Mouse (Mus musculus) midbrain, embryonic 10.5 days (tissue): ENCODE data around the gene Eif4g1. TPM values are rescaled to one million over a fixed set of nuclear protein-coding genes. Genes with fewer than 3 reads are reported as not detected.
A peak's percentile ranks its signal among the peaks of the same experiment; 100 is the strongest.
"Not testable (repeated sequence)": the region's sequence is repeated elsewhere in the genome, so short reads cannot be mapped to it uniquely, and the experiment has no call there.

Experiments used
- DNase-seq: peaks from one replicate; pipeline ENCODE4 v3.0.0-alpha.2; 2017; ENCODE audit warnings: low spot score
- H3K27ac ChIP-seq: fragments of 300-500 bp; sonication (generic); replicated peaks from 2 replicates; pipeline ENCODE4 v1.5.1; 2016; ENCODE audit warnings: mild to moderate bottlenecking
- H3K27me3 ChIP-seq: fragments of 300-500 bp; sonication (generic); 2 replicates; pipeline ENCODE4 v1.6.1; 2016; ENCODE audit warnings: low read depth, mild to moderate bottlenecking; ENCODE audit not compliant: poor library complexity, severe bottlenecking
- H3K36me3 ChIP-seq: fragments of 300-500 bp; sonication (generic); 2 replicates; pipeline ENCODE4 v1.6.1; 2016; ENCODE audit warnings: mild to moderate bottlenecking, moderate library complexity
- H3K4me1 ChIP-seq: fragments of 300-500 bp; sonication (generic); 2 replicates; pipeline ENCODE4 v1.6.1; 2016
- H3K4me3 ChIP-seq: fragments of 300-500 bp; sonication (generic); 2 replicates; pipeline ENCODE4 v1.5.1; 2016; ENCODE audit warnings: mild to moderate bottlenecking, moderate library complexity
- H3K9me3 ChIP-seq: fragments of 300-500 bp; sonication (generic); replicated peaks from 2 replicates; pipeline ENCODE4 v1.6.1; 2016; ENCODE audit warnings: mild to moderate bottlenecking
- WGBS: fragments of 180-500 bp; shearing (Covaris S2); methylation state at CpG from one replicate; pipeline ENCODE4 v1.1.7; 2016; 5-methylcytosine and 5-hydroxymethylcytosine counted together
- polyA plus RNA-seq: library from polyadenylated mRNA; unstranded; fragments of >200 nt; fragmentation: Nextera tagmentation; extraction: Ambion mirVana; gene quantifications from 2 replicates; pipeline ENCODE4 v1.2.1, GENCODE M21; 2016

Eif4g1 gene
- polyA plus RNA-seq = 216 and 221 TPM in 2 replicates

DNA sequence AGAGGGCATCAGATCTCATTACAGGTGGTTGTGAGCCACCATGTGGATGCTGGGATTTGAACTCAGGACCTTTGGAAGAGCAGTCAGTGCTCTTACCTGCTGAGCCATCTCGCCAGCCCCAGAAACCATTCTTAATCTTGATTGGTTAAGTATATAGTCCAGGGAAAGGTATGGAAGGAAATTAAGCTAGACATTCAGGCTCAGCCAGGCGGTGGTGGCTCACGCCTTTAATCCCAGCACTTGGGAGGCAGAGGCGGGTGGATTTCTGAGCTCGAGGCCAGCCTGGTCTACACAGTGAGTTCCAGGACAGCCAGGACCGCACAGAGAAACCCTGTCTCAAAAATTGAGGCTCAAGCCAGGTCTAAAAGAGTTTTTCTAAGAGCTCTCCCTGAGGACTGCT, at the start of gene Eif4g1:
TSS of gene Eif4g1 (plus strand) at position 301 of the 400 bp plus-strand sequence.
- WGBS = 87% methylated on average over 5 of the region's 6 CpGs
- DNase-seq, H3K27ac ChIP-seq, H3K9me3 ChIP-seq, H3K4me1 ChIP-seq, H3K4me3 ChIP-seq, H3K27me3 ChIP-seq: not testable (repeated sequence)
- H3K36me3 ChIP-seq = peaks cover 31% of the 10 kb centered on the region

DNA sequence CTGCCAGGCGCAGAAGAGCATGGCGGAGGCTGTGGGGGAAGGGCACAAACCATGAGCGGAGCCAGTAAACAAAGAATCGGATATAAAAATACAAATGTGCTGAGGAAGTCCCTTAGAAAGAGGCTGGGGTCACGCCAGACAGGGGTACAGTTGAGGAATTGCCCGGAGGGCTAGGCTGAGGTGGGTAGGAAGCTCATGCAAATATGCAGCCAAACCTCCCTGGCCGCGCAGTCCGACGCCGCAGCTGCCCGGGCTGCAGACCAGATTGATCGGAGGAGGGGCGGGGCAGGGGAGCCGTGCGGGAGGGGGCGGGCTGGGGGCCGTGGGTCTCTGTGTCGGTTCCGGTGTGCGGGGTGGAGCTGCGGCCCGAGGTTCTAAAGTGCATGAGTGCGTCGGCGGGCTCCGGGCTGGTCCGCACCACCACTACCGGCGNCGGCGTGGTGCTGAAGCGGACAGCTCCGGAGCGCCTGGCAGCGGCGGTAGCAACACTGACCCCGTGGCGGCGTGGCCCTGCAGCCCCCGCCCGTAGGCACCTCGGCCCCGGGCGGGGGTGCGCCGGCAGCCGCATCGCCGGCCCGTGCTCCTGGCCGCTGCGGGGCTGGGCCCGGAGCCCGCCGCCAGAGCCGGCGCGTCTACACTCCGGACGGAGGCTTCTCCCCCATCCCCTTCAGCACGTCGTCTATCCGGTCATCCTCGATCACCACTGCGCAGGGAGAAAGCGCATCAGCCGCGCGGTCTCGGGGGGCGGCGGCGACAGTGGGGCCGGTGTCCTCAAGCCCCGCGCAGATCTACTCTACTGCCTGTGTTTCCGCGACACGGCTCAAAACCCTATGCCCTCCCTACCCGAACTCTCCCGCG, 48.3 kb upstream of the Eif4g1 start:
- peak overlapping the region; percentile 95 for H3K27ac ChIP-seq
- WGBS = 2% methylated on average over 82 of the region's 83 CpGs
- peak; percentile 68 for DNase-seq

DNA sequence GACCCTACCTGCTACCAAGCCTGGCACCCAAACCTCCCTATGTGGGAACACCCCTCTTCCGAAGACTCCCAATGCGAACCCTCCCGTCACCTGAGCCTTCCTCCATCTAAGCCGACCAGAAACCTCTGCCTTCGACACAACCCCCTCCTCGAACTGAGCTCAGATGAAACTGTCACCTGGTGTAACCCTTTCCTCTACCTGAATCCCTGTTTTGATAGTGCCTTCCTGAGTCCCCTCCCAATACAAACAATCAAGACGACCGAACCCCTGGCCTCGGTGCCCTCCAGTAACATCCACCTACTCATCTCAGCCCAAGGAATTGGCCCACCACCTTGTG, 47.7 kb upstream of the Eif4g1 start:
- Histone ChIP-seq H3K27ac (peak overlapping the region; percentile 95), H3K4me1 (peaks cover 45% of the 10 kb centered on the region), H3K9me3 (no peaks in the 10 kb centered on the region), H3K4me3 (peak overlapping the region; percentile 86), H3K27me3 (peaks cover 27% of the 10 kb centered on the region), H3K36me3 (peaks cover 20% of the 10 kb centered on the region)
- WGBS = 0% methylated on average over 9 of the region's 9 CpGs
- no peak for DNase-seq

More for the DNA sequence above, 48.3 kb upstream of the Eif4g1 start:
- peaks cover 27% of the 10 kb centered on the region for H3K27me3 ChIP-seq
- H3K36me3 ChIP-seq = peaks cover 20% of the 10 kb centered on the region
- no peaks in the 10 kb centered on the region for H3K9me3 ChIP-seq
- H3K4me3 ChIP-seq = peak overlapping the region; percentile 86
- peaks cover 45% of the 10 kb centered on the region for H3K4me1 ChIP-seq

DNA sequence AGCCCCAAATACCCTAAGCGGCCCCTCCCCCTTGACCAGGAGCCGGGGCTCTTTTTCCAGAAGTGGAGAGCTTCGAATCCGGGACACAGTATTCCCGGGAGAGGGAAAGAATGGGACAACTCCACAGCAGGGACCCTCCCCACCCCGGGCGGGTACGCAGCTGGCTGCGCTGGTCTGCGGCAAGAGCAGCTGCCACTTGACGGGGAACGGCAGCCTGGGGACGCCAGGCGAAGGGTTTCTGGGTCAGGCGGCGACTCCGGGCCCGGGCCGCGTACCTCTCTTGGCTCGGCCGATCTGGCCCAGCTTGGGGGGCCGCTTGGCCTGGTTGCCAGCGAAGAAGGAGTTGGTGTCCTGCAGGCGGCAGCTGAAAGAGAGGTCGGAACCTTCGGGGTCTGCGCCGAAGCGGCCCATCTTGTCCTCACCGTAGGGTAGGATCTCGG, 47.3 kb upstream of the Eif4g1 start:
- H3K4me3 ChIP-seq = peak overlapping the region; percentile 86
- H3K4me1 ChIP-seq = peaks cover 45% of the 10 kb centered on the region
- no peaks in the 10 kb centered on the region for H3K9me3 ChIP-seq
- under 1% methylated on average over 32 of the region's 32 CpGs for WGBS
- peaks cover 20% of the 10 kb centered on the region for H3K36me3 ChIP-seq
- peak; percentile 77 for DNase-seq
- H3K27ac ChIP-seq = peak overlapping the region; percentile 95
- H3K27me3 ChIP-seq = peaks cover 27% of the 10 kb centered on the region

DNA sequence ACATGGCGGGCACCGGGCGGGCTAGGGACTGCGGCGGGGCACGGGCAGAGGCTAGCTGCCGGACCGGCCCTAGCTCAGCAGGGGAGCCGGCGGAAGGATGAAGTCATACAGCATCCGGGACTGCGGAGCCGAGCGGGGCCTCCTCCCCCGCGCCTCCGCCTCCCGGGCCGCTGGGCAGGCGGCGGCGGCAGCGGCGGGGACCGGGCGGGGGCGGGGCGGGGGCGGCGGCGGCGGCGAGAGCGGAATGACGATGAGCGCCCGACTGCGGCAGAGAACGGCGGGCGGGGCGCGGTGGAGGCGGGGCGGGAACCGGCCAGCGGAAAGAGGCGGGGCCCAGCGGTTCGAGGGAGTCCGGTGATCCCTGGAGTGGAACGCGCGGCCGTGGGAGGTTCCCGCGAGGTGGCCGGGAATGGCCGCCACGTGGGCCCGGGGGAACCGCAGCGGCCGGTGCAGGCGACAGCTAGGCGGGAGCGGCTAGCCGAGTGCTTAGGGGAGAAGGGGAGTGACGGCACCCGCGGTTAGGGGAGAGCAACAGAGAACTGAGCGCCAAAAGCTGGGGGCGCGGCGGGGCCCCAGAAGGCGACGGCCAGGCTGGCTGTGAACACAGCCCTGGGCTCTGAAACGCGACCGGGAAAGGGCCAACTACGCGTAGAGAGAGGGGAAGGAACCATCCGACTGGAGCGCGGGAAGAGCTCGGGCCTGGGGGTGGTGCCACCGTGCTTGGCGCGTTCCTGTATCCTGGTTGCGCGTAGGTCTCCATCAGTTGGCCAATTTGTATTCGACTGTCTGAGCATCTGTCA, 46.7 kb upstream of the Eif4g1 start, which contains the start of gene Camk2n2:
TSS of gene Camk2n2 (minus strand) at position 97 of the 800 bp plus-strand sequence.
- Histone ChIP-seq H3K36me3 (peaks cover 16% of the 10 kb centered on the region), H3K9me3 (no peaks in the 10 kb centered on the region), H3K4me3 (peak within 1 kb of the TSS; percentile 86), H3K4me1 (peaks cover 45% of the 10 kb centered on the region), H3K27ac (peak within 1 kb of the TSS; percentile 95), H3K27me3 (peaks cover 27% of the 10 kb centered on the region)
- WGBS = under 1% methylated on average over 85 of the region's 92 CpGs
- peak; percentile 77 for DNase-seq

DNA sequence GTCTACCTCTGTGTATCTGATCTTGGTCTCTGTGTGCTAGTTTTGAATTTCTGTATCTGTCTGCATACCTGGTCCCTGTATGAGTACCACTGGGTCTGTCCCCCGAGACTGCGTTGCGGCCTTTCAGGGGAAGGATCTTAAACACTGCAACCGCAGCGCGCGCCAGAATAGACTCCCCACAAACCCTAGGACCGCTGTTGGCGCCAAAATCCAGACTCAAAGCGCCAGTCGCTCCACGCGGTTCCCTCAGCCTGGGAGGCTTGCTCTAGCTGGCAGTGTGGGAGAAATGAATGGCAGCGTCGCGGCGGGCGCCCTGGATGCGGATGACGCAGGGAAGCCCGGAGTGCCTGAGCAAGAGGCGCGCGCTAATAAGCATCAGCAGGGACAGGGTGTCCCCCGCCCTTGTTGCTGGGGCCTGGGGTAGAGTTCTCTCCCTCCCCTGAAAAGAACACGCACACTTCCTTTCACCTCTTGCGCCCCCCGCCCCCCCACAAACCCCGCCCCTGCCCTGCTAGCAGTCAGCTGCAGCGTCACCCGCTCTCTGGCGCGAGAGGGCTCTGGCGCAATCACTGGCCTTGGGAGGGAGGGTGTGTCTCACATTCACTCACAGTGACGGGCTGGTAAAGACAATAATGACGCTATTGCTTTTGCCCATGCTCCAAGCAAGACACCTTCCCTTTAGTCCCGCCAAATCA, 46.0 kb upstream of the Eif4g1 start:
- Histone ChIP-seq H3K4me1 (peaks cover 45% of the 10 kb centered on the region), H3K9me3 (no peaks in the 10 kb centered on the region), H3K27me3 (peaks cover 27% of the 10 kb centered on the region), H3K36me3 (peaks cover 15% of the 10 kb centered on the region), H3K4me3 (peak overlapping the region; percentile 86), H3K27ac (peak overlapping the region; percentile 95)
- peak; percentile 78 for DNase-seq
- WGBS = under 1% methylated on average over 35 of the region's 37 CpGs

DNA sequence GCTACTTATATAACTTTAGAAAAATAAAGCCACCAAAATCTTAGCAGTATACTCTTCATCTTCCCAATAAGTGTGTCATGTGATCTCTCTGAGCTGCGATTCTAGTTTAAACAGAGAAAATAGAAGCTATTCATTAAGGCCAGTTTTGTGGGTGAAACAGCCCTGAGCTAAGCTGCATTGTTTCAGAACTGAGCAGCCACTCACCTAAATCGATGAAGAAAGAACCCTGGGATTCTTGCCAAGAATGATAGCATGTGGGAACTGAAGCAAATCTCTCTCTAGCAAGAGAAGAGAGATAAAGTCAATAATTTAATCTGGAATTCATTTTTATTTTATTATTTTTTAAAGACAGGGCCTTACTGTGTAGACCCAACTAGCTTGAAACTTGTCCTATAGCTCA, 44.9 kb upstream of the Eif4g1 start:
- WGBS = 63% methylated on average over 2 of the region's 2 CpGs
- no peak overlapping the region for H3K4me3 ChIP-seq
- peaks cover 7% of the 10 kb centered on the region; the same call in 1 of the 2 replicates for H3K36me3 ChIP-seq
- H3K27ac ChIP-seq = no peak overlapping the region
- peaks cover 45% of the 10 kb centered on the region for H3K4me1 ChIP-seq
- no peak for DNase-seq
- peaks cover 28% of the 10 kb centered on the region for H3K27me3 ChIP-seq
- H3K9me3 ChIP-seq = no peaks in the 10 kb centered on the region

DNA sequence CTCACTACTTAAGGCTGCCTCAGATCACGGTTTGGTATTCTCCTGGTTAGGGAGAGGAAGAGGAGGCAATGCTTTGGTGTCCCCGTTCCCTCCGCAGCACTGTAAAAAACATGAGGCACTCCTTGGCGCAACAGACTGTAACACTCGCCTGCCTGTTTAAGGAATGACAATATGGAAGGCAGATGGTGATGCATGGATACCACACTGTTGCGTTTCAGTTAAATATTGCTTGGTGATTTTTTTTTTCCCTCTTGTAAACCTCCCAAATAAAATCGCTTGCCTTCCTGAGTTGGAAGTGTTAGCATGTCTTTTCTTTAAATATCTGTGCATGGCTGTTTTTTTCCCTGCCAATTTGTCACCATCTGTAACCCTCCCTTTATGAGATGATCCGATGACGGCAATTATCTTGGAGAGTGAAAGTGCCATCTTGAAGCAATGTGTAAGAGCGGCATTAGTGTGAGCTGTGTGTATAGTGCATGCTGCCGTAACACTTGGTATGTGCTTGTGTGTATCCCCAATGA, 39.2 kb upstream of the Eif4g1 start:
- WGBS = 61% methylated on average over 11 of the region's 11 CpGs
- peaks cover 18% of the 10 kb centered on the region for H3K4me1 ChIP-seq

DNA sequence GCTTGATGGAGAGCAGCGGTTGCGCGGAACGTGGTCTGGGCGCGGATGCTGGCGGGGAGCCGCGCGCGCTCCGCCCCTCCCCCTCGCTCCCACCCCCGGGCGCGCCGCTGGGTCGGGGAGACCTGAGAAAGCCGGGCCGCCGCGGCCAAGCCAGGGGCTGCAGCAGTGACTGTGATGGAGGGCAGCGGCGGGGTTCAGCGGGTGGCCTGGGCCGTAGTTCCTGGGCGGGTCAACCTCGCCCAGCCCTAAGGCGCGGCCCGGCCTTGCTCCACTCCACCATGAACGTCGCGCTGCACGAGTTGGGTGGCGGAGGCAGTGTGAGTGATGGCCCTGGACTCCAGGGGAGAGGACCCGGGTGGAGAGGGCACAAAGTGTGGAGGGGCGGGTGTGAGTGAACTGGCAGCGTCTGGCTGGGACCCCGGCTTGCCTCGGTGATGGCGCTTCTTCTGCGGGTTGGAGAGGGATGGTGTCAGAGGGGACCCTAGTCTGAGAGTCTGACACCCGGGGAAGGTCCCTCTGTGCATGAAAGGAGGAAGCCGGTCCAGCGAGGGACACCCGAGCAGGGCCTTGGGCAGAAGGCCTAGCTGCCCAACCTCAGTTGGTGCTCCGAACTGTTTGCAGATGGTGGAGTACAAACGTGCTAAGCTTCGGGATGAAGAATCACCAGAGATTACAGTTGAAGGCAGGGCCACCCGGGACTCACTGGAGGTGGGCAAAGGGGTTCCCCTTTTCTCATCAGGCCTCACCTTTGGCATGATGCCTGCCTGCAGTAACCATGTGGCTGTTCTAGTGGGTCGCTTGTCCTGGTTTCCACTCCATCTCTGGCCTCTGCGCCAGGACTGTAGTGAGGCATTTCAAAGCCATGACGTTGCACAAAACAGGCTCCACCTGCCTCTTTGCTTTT, 38.1 kb upstream of the Eif4g1 start, which contains the start of gene Ece2:
TSS of gene Ece2 (plus strand) at position 98 of the 904 bp plus-strand sequence.
- Histone ChIP-seq H3K4me1 (peaks cover 18% of the 10 kb centered on the region), H3K9me3 (no peaks in the 10 kb centered on the region), H3K36me3 (0 out of 2 replicates have a peak, but pooled peaks cover 6% of the 10 kb centered on the region), H3K27ac (peak within 1 kb of the TSS; percentile 87), H3K27me3 (peaks cover 32% of the 10 kb centered on the region), H3K4me3 (peak within 1 kb of the TSS; percentile 76)
- WGBS = 8% methylated on average over 54 of the region's 54 CpGs
- DNase-seq = peak; percentile 58

More for the DNA sequence above, 39.2 kb upstream of the Eif4g1 start:
- H3K27ac ChIP-seq = no peak overlapping the region
- H3K36me3 ChIP-seq = 0 out of 2 replicates have a peak, but pooled peaks cover 6% of the 10 kb centered on the region
- H3K9me3 ChIP-seq = no peaks in the 10 kb centered on the region
- no peak for DNase-seq
- peak overlapping the region; percentile 76; the same call in 1 of the 2 replicates for H3K4me3 ChIP-seq
- peaks cover 32% of the 10 kb centered on the region for H3K27me3 ChIP-seq

DNA sequence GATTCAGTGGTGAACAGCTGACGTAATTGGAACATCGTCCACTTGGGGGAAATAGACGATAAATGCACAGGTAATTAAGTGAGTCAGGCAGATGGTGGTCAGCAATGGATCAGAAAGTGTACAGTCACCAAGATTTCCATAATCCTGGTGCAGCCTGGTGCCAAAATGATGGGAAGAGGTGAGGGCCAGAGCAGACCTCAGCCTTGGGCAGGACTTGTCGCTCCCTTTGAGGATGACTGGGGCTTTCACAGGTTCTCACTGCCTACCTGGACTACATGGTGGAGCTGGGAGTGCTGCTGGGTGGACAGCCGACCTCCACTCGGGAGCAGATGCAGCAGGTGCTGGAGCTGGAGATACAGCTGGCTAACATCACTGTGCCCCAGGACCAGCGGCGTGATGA, 30.7 kb upstream of the Eif4g1 start:
- DNase-seq = no peak
- 0 out of 2 replicates have a peak, but pooled peaks cover 4% of the 10 kb centered on the region for H3K36me3 ChIP-seq
- WGBS = 86% methylated on average over 8 of the region's 8 CpGs
- no peak overlapping the region for H3K27ac ChIP-seq
- H3K4me1 ChIP-seq = 0 out of 2 replicates have a peak, but pooled peaks cover 3% of the 10 kb centered on the region
- no peaks in the 10 kb centered on the region for H3K9me3 ChIP-seq
- no peak overlapping the region for H3K4me3 ChIP-seq
- H3K27me3 ChIP-seq = no peaks in the 10 kb centered on the region

DNA sequence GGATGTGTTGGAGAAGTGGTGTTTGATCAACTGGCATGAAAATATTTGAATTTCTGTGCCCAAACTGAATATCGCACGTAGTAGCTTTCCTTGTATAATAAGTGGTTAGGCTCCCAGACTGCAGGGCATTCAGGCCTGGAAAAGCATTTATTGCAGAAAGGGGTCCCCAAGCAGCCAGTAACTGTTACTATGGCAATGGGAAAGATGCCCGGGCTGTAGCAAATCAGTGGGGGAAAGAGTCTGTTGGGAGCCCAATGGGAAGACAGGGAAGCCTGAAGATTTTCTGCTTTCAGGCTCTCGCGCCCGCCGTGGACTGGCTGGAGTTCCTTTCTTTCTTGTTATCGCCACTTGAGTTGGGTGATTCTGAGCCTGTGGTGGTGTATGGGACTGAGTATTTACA, 29.7 kb upstream of the Eif4g1 start:
- DNase-seq = no peak
- 0 out of 2 replicates have a peak, but pooled peaks cover 3% of the 10 kb centered on the region for H3K4me1 ChIP-seq
- H3K4me3 ChIP-seq = no peak overlapping the region
- 83% methylated on average over 8 of the region's 8 CpGs for WGBS
- H3K36me3 ChIP-seq = no peaks in the 10 kb centered on the region
- H3K9me3 ChIP-seq = no peaks in the 10 kb centered on the region
- H3K27ac ChIP-seq = no peak overlapping the region
- no peaks in the 10 kb centered on the region for H3K27me3 ChIP-seq
